Mouse (Mus musculus) limb, embryonic 12.5 days (tissue): ENCODE measurements at regions not wholly inside any gene's neighbourhood (a gene's known extent, or its start where the extent isn't known, plus 50 kb on each side); places are given as distances from the start of the nearest gene placed in this dataset.

Source experiments
- ATAC-seq: fragments of 200-750 bp; cut with Nextera tagmentation; 2 replicates; pipeline ENCODE4 v1.8.0; 2017; ENCODE audit warnings: low read depth, moderate TSS enrichment; ENCODE audit not compliant: insufficient number of reproducible peaks, insufficient read depth, low FRiP score, low TSS enrichment
- H3K27ac ChIP-seq: fragments of 300-500 bp; sonication (generic); 2 replicates; pipeline ENCODE4 v1.5.1; 2016; ENCODE audit warnings: mild to moderate bottlenecking, moderate library complexity
- H3K27me3 ChIP-seq: fragments of 300-500 bp; sonication (generic); 2 replicates; pipeline ENCODE4 v1.6.1; 2016; ENCODE audit warnings: mild to moderate bottlenecking, moderate library complexity
- H3K36me3 ChIP-seq: fragments of 300-500 bp; sonication (generic); 2 replicates; pipeline ENCODE4 v1.6.1; 2016; ENCODE audit warnings: mild to moderate bottlenecking, moderate library complexity
- H3K4me1 ChIP-seq: fragments of 300-500 bp; sonication (generic); replicated peaks from 2 replicates; pipeline ENCODE4 v1.6.1; 2016
- H3K4me2 ChIP-seq: fragments of 300-500 bp; sonication (generic); 2 replicates; pipeline ENCODE4 v1.6.1; 2016; ENCODE audit warnings: mild to moderate bottlenecking, moderate library complexity
- H3K4me3 ChIP-seq: fragments of 300-500 bp; sonication (generic); replicated peaks from 2 replicates; pipeline ENCODE4 v1.5.1; 2016; ENCODE audit warnings: mild to moderate bottlenecking
- H3K9ac ChIP-seq: fragments of 300-500 bp; sonication (generic); replicated peaks from 2 replicates; pipeline ENCODE4 v1.6.1; 2016; ENCODE audit warnings: mild to moderate bottlenecking, moderate library complexity
- H3K9me3 ChIP-seq: fragments of 300-500 bp; sonication (generic); 2 replicates; pipeline ENCODE4 v1.6.1; 2016; ENCODE audit warnings: mild to moderate bottlenecking, moderate library complexity
- WGBS: fragments of 180-500 bp; shearing (Covaris S2); methylation state at CpG from one replicate; pipeline ENCODE4 v1.1.7; 2016; 5-methylcytosine and 5-hydroxymethylcytosine counted together

DNA sequence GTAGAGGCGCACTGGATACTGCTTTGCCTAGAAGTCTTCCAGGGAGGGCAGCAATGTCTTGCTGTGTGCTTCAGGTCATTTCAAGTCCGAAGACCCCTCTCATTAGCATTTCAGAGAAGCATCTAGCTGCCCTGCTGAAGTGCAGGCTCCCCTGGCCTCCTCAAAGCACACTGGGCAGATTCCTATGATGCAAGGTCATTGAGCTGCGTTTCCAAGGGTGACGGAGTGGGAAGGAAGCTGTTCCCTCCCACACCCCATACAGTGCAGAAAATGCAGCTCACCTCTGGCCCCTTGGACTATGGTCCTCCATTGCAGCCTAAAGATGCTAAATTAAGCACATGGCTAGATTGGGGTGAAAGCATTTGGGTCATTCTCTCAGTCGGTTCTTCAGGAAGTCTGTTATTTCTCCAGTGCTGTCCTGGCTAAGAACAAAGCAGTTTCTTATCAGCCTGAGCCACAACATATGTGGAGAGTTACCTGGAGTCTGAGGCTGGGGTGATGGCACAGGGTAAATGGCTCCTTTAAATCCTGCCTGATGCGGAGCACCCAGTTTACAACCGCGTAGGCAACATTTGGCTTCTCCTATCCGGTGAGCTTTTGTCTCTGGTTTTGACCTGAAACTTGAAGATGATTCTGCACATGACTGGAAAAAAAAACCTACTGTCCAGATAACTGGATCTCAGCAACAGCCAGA, 52.6 kb upstream of the Parp11 start:
- no peak overlapping the region for H3K4me3 ChIP-seq
- H3K4me1 ChIP-seq = no peaks in the 10 kb centered on the region
- H3K9ac ChIP-seq = no peak overlapping the region; the same call in 1 of the 2 replicates
- WGBS = 23% methylated on average over 9 of the region's 9 CpGs
- no peaks in the 10 kb centered on the region; the same call in 1 of the 2 replicates for H3K27me3 ChIP-seq
- no peaks in the 10 kb centered on the region for H3K9me3 ChIP-seq
- H3K4me2 ChIP-seq = no peak overlapping the region
- no peak overlapping the region for H3K27ac ChIP-seq
- no peak for ATAC-seq
- no peaks in the 10 kb centered on the region for H3K36me3 ChIP-seq
